Comparison of ENCODE assay signal across 8 mouse cellular contexts in the genomic region with DNA sequence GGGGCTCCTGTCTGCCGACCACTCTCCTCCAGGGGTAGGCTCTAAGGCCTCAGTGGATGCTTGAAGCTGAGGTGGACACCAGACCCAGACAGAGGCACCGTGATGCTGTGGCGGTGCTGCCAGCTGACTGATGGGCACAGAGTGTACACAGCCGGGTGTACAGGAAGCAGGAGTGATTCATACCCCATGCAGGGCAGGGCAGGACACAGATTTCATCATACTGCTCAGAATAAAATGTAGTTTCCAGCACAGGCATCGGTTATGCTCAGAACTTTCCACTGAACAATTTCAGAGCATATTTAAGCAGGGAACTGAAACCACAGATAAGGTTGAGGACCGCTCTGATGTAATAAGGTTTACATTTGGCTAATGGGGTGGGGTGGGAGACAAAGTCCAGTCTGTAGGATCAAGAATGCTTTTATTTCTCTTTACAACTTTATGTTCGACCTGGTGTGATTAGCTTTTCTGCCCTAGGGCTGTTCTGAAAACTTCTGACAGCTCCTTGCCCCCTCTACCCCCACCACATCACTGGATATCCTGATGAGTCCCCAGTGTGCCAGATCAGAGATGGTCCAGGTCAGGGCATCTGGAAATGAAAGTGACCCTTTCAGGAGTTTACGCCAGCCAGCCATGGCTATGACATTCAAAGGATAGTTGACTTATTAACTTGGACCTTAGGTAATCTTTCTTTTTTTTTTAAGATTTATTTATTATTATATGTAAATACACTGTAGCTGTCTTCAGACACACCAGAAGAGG. TPM values are rescaled to one million over a fixed set of nuclear protein-coding genes. Genes with fewer than 3 reads are reported as not detected.
DNase-seq lines count a peak whose midpoint lies in the region; ATAC-seq lines count a peak whose summit lies in the region.
"Had no signal": no experiment of that assay in that cellular context is flagged by ENCODE, and none has a peak within 500 bp of the region (broad histone marks: within the 10 kb centered on the region; RNA-seq: fewer than 3 reads in every experiment).

No protein-coding gene starts in this region.

- no peaks in the 10 kb centered on the region for H3K36me3 ChIP-seq in embryonic facial prominence, embryonic 10.5 days (replicated peaks)
- no peaks in the 10 kb centered on the region for H3K36me3 ChIP-seq in kidney, embryonic 15.5 days
- H3K36me3 ChIP-seq: neural tube, embryonic 13.5 days had no signal

- H3K9me3 ChIP-seq in embryonic facial prominence, embryonic 10.5 days, result no peaks in the 10 kb centered on the region
- H3K9me3 ChIP-seq in kidney, embryonic 15.5 days (replicated peaks), result no peaks in the 10 kb centered on the region
- H3K9me3 ChIP-seq: neural tube, embryonic 13.5 days had no signal

- no peak overlapping the region for H3K4me2 ChIP-seq in kidney, embryonic 15.5 days
- H3K4me2 ChIP-seq: neural tube, embryonic 13.5 days had no signal

- 78% methylated on average over 8 of the region's 8 CpGs for WGBS in embryonic facial prominence, embryonic 10.5 days
- WGBS in kidney, embryonic 15.5 days, result 47% methylated on average over 8 of the region's 8 CpGs

- H3K9ac ChIP-seq in kidney, embryonic 15.5 days, result no peak overlapping the region
- H3K9ac ChIP-seq: neural tube, embryonic 13.5 days had no signal

- no peaks in the 10 kb centered on the region; the same call in 1 of the 2 replicates for H3K27me3 ChIP-seq in embryonic facial prominence, embryonic 10.5 days (replicated peaks; ENCODE audit: low read depth, poor library complexity, severe bottlenecking)
- H3K27me3 ChIP-seq in kidney, embryonic 15.5 days, result no peaks in the 10 kb centered on the region
- H3K27me3 ChIP-seq: neural tube, embryonic 13.5 days had no signal

- H3K27ac ChIP-seq in embryonic facial prominence, embryonic 10.5 days (replicated peaks), result 0 out of 2 replicates have a peak overlapping the region, but pooled peaks have one; percentile 55
- H3K27ac ChIP-seq in kidney, embryonic 15.5 days, result peak overlapping the region; percentile 68
- H3K27ac ChIP-seq: neural tube, embryonic 13.5 days had no signal

- H3K4me3 ChIP-seq in embryonic facial prominence, embryonic 10.5 days, result no peak overlapping the region
- no peak overlapping the region for H3K4me3 ChIP-seq in kidney, embryonic 15.5 days (replicated peaks)
- H3K4me3 ChIP-seq: neural tube, embryonic 13.5 days had no signal

- H3K4me1 ChIP-seq in embryonic facial prominence, embryonic 10.5 days, result peaks cover 19% of the 10 kb centered on the region
- H3K4me1 ChIP-seq in kidney, embryonic 15.5 days, result peaks cover 20% of the 10 kb centered on the region

- peak; percentile 41 to 54 for DNase-seq in urinary bladder, adult 18-20 months (ENCODE audit: low spot score in 2 of 2)
- no peak for DNase-seq in urinary bladder, postnatal 10 days (ENCODE audit: low spot score)
- no peak for DNase-seq in embryonic facial prominence, embryonic 10.5 days (ENCODE audit: low spot score)
- no peak for DNase-seq in layer of hippocampus, adult 9-10 months (ENCODE audit: low spot score)
- no peak for DNase-seq in retina, embryonic 14.5 days (ENCODE audit: low spot score)

- ATAC-seq in kidney, embryonic 15.5 days (replicated peaks; ENCODE audit: low FRiP score), result peak; percentile 43; the same call in 1 of the 2 replicates
- ATAC-seq in megakaryocyte progenitor cell, adult 5-6 weeks (replicated peaks; ENCODE audit: poor library complexity), result peak; percentile 93

RNA-seq across cellular contexts. Expression of a gene that starts 29.4 kb away (rescaled TPM):
- 0.09 TPM in 1 of 2 replicates, not detected in the other for polyA plus RNA-seq in embryonic facial prominence, embryonic 10.5 days (2016; fragmentation: Nextera tagmentation; extraction: Ambion mirVana)
- 0.55 and 1.2 TPM in 2 replicates for polyA plus RNA-seq in kidney, embryonic 15.5 days (2015; fragmentation: Nextera tagmentation; extraction: Ambion mirVana)
- not detected in 2 replicates for total RNA-seq in megakaryocyte progenitor cell, adult 5-6 weeks (2015)
- not detected in 2 replicates for total RNA-seq in megakaryocyte progenitor cell, adult 5-6 weeks (2017)
- polyA plus RNA-seq: neural tube, embryonic 13.5 days had no signal

Comparison
In these comparisons a context has a peak if more than half of its experiments do, and no peak if none do; other contexts are left out.
1. DNase-seq: peak in urinary bladder, adult 18-20 months (2 of 2); none in urinary bladder, postnatal 10 days (single experiment), embryonic facial prominence, embryonic 10.5 days (single experiment), layer of hippocampus, adult 9-10 months (single experiment) and retina, embryonic 14.5 days (single experiment).